Comparison of ENCODE assay signal across 7 mouse cellular contexts in genomic region chr10:126978277-126978994, GRCm38 (mm10). TPM values are rescaled to one million over a fixed set of nuclear protein-coding genes. Genes with fewer than 3 reads are reported as not detected.
A peak's percentile ranks its signal among the peaks of the same experiment; 100 is the strongest.
DNase-seq lines count a peak whose midpoint lies in the region; ATAC-seq lines count a peak whose summit lies in the region.

TSS of gene Ctdsp2 (plus strand) at chr10:126978717.

- WGBS in embryonic facial prominence, embryonic 11.5 days, result under 1% methylated on average over 55 of the region's 56 CpGs
- WGBS in limb, embryonic 10.5 days, result under 1% methylated on average over 56 of the region's 56 CpGs
- WGBS in midbrain, embryonic 13.5 days, result under 1% methylated on average over 51 of the region's 56 CpGs

- H3K9ac ChIP-seq in embryonic facial prominence, embryonic 11.5 days (replicated peaks; ENCODE audit: low read length), result peak within 1 kb of the TSS; percentile 92
- H3K9ac ChIP-seq in midbrain, embryonic 13.5 days (replicated peaks), result peak within 1 kb of the TSS; percentile 96

- peak; percentile 100 for DNase-seq in adrenal gland, postnatal 14 days
- DNase-seq in embryonic facial prominence, embryonic 11.5 days (ENCODE audit: low spot score), result peak; percentile 100
- peak; percentile 100 for DNase-seq in kidney, adult 11 months
- peak; percentile 100 for DNase-seq in limb, embryonic 10.5 days (ENCODE audit: low spot score)
- peak; percentile 89 for DNase-seq in spleen, adult 12 weeks (ENCODE audit: low spot score)

- ATAC-seq in embryonic facial prominence, embryonic 11.5 days (replicated peaks; ENCODE audit: insufficient number of reproducible peaks, low FRiP score, low TSS enrichment, low read depth), result peak; percentile 90
- peak; percentile 87 for ATAC-seq in granulocyte monocyte progenitor cell, adult 5-6 weeks (replicated peaks; ENCODE audit: poor library complexity, severe bottlenecking)
- ATAC-seq in midbrain, embryonic 13.5 days, result peak; percentile 85

- H3K9me3 ChIP-seq in embryonic facial prominence, embryonic 11.5 days (replicated peaks; ENCODE audit: control insufficient read depth, low read length), result no peaks in the 10 kb centered on the region
- no peaks in the 10 kb centered on the region for H3K9me3 ChIP-seq in limb, embryonic 10.5 days (replicated peaks)
- no peaks in the 10 kb centered on the region for H3K9me3 ChIP-seq in midbrain, embryonic 13.5 days

- peak within 1 kb of the TSS; percentile 88 for H3K4me2 ChIP-seq in embryonic facial prominence, embryonic 11.5 days (ENCODE audit: low read depth, low read length)
- H3K4me2 ChIP-seq in midbrain, embryonic 13.5 days (replicated peaks), result peak within 1 kb of the TSS; percentile 81

- H3K27me3 ChIP-seq in embryonic facial prominence, embryonic 11.5 days (ENCODE audit: control insufficient read depth, insufficient read depth, low read length), result no peaks in the 10 kb centered on the region
- no peaks in the 10 kb centered on the region for H3K27me3 ChIP-seq in limb, embryonic 10.5 days (ENCODE audit: low read depth, poor library complexity, severe bottlenecking)
- H3K27me3 ChIP-seq in midbrain, embryonic 13.5 days, result peaks cover 7% of the 10 kb centered on the region; the same call in 1 of the 2 replicates

- H3K4me3 ChIP-seq in embryonic facial prominence, embryonic 11.5 days (ENCODE audit: low read depth, low read length), result peak within 1 kb of the TSS; percentile 94
- H3K4me3 ChIP-seq in limb, embryonic 10.5 days, result peak within 1 kb of the TSS; percentile 98
- peak within 1 kb of the TSS; percentile 94 for H3K4me3 ChIP-seq in midbrain, embryonic 13.5 days (replicated peaks)

- H3K4me1 ChIP-seq in embryonic facial prominence, embryonic 11.5 days (ENCODE audit: control insufficient read depth, insufficient read depth, low read length), result peaks cover 10% of the 10 kb centered on the region
- H3K4me1 ChIP-seq in limb, embryonic 10.5 days, result peaks cover 47% of the 10 kb centered on the region
- H3K4me1 ChIP-seq in midbrain, embryonic 13.5 days (replicated peaks), result peaks cover 41% of the 10 kb centered on the region

- no peaks in the 10 kb centered on the region for H3K36me3 ChIP-seq in embryonic facial prominence, embryonic 11.5 days (replicated peaks; ENCODE audit: control insufficient read depth, insufficient read depth, low read depth, low read length)
- H3K36me3 ChIP-seq in limb, embryonic 10.5 days, result peaks cover 9% of the 10 kb centered on the region
- no peaks in the 10 kb centered on the region for H3K36me3 ChIP-seq in midbrain, embryonic 13.5 days

- peak within 1 kb of the TSS; percentile 97 for H3K27ac ChIP-seq in embryonic facial prominence, embryonic 11.5 days (replicated peaks; ENCODE audit: low read depth, low read length)
- H3K27ac ChIP-seq in limb, embryonic 10.5 days, result peak within 1 kb of the TSS; percentile 96
- peak within 1 kb of the TSS; percentile 100 for H3K27ac ChIP-seq in midbrain, embryonic 13.5 days

RNA-seq across cellular contexts. Expression of gene Ctdsp2, which starts in this region (rescaled TPM):
- total RNA-seq in adrenal gland, postnatal 14 days (2021), result 115 and 144 TPM in 2 replicates
- 64.8 and 67.9 TPM in 2 replicates for polyA plus RNA-seq in embryonic facial prominence, embryonic 11.5 days (2014; fragmentation: Nextera tagmentation; extraction: Ambion mirVana)
- 53.4 and 62.9 TPM in 2 replicates for total RNA-seq in granulocyte monocyte progenitor cell, adult 5-6 weeks (2014; fragmentation: Nextera tagmentation)
- total RNA-seq in granulocyte monocyte progenitor cell, adult 5-6 weeks (2017), result 21.2 and 21.5 TPM in 2 replicates
- 45.9 and 59.0 TPM in 2 replicates for polyA plus RNA-seq in limb, embryonic 10.5 days (2016; fragmentation: Nextera tagmentation; extraction: Ambion mirVana)
- 18.7 and 23.6 TPM in 2 replicates for polyA plus RNA-seq in midbrain, embryonic 13.5 days (2015; fragmentation: Nextera tagmentation; extraction: Ambion mirVana)

Comparison
In these comparisons a context has a peak if more than half of its experiments do, and no peak if none do; other contexts are left out.
1. Peak in every context shown above with its lines: DNase-seq, ATAC-seq, H3K4me3 ChIP-seq and H3K27ac ChIP-seq.